Mouse (Mus musculus) left cerebral cortex, postnatal 14 days (tissue): ENCODE data around the gene Slc22a27. TPM values are rescaled to one million over a fixed set of nuclear protein-coding genes. Genes with fewer than 3 reads are reported as not detected.
"Not testable (repeated sequence)": the region's sequence is repeated elsewhere in the genome, so short reads cannot be mapped to it uniquely, and the experiment has no call there.

ENCODE experiments used
- DNase-seq, 2 experiments: peaks; one replicate each; pipeline ENCODE4 v3.0.0; 2021 to 2022; ENCODE audit warnings: low spot score in 2 of 2, mixed read lengths in 1 of 2
- intact Hi-C: fragments of 180-260 bp; cut with DNase I; formaldehyde crosslinking; loops from one replicate; pipeline ENCODE4 v1.15.1; 2025
- long read RNA-seq, 2 experiments: library from polyadenylated mRNA; stranded (forward); transcript quantifications; one replicate each; pipeline ENCODE4 v2.0.0; 2021
- microRNA-seq, 2 experiments: library from miRNA; unstranded; fragments of <30 nt; microRNA quantifications; one replicate each; pipeline ENCODE4 v1.2.0; 2022
- total RNA-seq, 2 experiments: library from RNA; stranded (reverse); gene quantifications; 2 replicates each; pipeline ENCODE4 v1.2.3; 2021

The Slc22a27 gene
- total RNA-seq = not detected
- long read RNA-seq, experiment 1 = 0 reads
- long read RNA-seq, experiment 2 = 0 reads

GRCm38 (mm10) chr19:7965927-7966326 lies at the start of gene Slc22a27:
Gene Slc22a27, minus strand, starts transcription at chr19:7966027.
- DNase-seq, intact Hi-C loops: not testable (repeated sequence)

- intact Hi-C loops, DNase-seq: not testable (repeated sequence)
These were observed 45.8 kb upstream of the Slc22a27 start for GRCm38 (mm10) chr19:8011596-8011995.

GRCm38 (mm10) chr19:8009086-8009485 lies 43.3 kb upstream of the Slc22a27 start:
- DNase-seq, intact Hi-C loops: not testable (repeated sequence)

- intact Hi-C loops = no loop called here
These were observed 2.9 kb upstream of the Slc22a27 start for GRCm38 (mm10) chr19:7968703-7969102.

GRCm38 (mm10) chr19:7966550-7966949 lies 723 bp upstream of the Slc22a27 start:
- intact Hi-C loops, DNase-seq: not testable (repeated sequence)

More at GRCm38 (mm10) chr19:7968703-7969102, 2.9 kb upstream of the Slc22a27 start:
- no peak for DNase-seq

GRCm38 (mm10) chr19:7939391-7939790 lies 26.4 kb downstream of the Slc22a27 start:
- intact Hi-C loops, DNase-seq: not testable (repeated sequence)

GRCm38 (mm10) chr19:7876626-7877025 lies 89.2 kb downstream of the Slc22a27 start:
- intact Hi-C loops = no loop called here

DNA sequence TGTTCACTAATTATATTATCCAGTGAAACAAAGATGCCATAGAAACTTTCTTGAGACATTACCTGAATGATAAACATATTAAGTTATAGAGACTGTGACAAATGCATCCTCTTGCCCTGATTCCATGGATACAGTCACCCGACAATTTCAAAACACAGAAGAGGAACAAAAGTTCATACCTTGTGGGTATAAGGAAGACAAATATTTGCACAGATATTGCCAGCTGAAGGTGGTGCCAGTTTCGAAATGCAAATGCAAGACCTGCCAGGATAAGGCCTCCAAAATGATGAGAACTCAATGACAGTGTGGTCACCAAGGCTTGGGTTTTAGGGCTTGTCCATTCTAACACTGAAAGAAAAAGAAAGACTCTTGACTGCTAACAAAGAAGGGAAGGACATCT lies 136.0 kb downstream of the Slc22a27 start:
- DNase-seq = no peak
- intact Hi-C loops = no loop called here

More at GRCm38 (mm10) chr19:7876626-7877025, 89.2 kb downstream of the Slc22a27 start:
- DNase-seq = no peak

Small RNA genes lying within 50 kb of the gene (microRNA-seq; reads per million reads assigned to microRNA genes)
- gene Gm24951 = 0 reads per million in 2 experiments

Other genes with a start within 250 kb of the Slc22a27 start
- gene Slc22a26, start 163.4 kb downstream of the Slc22a27 start, total RNA-seq = not detected
- not detected for gene Slc22a28, start 166.0 kb upstream of the Slc22a27 start, total RNA-seq